Mouse (Mus musculus) mesoderm, embryonic 11.5 days (tissue): ENCODE data around the gene Abca8b.
"Not testable (repeated sequence)": the region's sequence is repeated elsewhere in the genome, so short reads cannot be mapped to it uniquely, and the experiment has no call there.

Source experiments
- DNase-seq: peaks from one replicate; pipeline ENCODE4 v3.0.0-alpha.2; 2012; ENCODE audit warnings: low read depth, low spot score

Abca8b gene

DNA sequence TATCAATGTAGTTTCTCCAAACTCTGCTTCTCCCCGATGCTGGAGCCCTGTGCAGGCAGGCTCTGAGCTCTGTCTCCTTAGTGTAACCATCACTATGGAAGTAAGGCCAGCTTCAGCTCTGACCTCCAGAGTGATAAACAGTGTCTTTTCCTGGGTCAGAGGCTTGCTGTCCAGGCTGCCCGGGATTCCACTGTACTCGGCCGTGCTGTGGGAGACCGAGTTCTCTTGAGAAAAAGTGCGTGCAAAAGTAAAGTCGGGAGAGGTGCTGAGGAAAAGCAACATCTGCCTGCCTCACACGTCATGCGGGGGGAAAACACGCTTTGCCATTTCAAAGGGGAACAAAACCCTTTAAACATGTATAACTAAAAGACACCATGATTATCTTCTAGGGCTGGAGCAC is 79.0 kb downstream of the Abca8b start:
- DNase-seq: no peak

DNA sequence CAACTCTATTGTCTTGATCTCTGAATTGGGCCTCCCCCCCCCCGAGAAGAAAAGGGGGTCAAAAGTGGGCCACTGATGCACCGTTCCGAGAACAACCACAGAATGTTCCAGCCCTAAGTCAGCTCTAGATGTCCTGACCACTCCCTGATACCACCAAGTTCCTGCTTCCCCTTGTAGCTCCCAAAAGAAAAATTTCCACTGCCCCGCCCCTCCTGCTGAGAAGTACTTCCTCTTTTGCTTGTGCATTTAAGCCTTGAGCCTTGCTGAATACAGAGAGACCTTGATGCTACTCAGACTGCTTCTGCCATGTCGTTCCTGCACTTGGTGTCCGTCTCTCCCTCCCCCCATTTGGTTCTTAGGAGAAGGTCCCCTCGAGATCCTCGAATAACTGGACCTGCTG is 82.5 kb downstream of the Abca8b start:
- not testable (repeated sequence) for DNase-seq

DNA sequence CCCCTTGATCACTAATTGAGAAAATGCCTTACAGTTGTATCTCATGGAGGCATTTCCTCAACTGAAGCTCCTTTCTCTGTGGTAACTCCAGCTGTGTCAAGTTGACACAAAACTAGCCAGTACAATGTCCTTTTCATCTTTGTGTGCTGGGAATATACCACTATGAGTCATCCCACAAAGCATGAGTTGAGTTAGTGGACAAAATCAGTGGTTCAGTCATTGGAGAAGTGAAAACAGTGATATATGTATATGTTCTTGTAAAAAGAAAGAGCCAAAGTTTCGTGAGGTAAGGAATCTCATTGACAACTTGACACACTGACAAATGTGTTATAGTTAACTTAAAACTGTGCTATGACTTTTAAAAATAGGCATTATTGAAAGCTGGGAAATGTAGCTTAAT is 83.5 kb downstream of the Abca8b start:
- DNase-seq: not testable (repeated sequence)

DNA sequence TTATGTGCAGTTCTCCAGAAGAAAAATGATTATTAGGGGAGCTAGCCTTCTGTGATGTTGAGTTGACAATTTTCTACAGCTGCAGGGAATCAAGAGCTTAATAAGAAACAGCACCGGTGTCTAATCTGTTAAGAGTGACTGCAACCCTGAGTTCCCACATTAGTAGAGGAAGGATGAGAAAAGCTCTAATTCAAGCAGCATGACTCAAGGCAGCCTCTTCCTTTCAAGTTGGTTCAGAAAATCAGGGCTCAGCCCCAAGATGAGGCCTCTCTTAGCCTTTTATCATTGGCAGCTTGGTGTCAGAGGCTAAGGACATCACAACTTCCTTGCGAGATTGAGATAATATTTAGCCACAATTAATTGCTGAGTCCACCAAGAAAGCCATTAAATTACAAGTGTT is 85.8 kb downstream of the Abca8b start:
- no peak for DNase-seq

DNA sequence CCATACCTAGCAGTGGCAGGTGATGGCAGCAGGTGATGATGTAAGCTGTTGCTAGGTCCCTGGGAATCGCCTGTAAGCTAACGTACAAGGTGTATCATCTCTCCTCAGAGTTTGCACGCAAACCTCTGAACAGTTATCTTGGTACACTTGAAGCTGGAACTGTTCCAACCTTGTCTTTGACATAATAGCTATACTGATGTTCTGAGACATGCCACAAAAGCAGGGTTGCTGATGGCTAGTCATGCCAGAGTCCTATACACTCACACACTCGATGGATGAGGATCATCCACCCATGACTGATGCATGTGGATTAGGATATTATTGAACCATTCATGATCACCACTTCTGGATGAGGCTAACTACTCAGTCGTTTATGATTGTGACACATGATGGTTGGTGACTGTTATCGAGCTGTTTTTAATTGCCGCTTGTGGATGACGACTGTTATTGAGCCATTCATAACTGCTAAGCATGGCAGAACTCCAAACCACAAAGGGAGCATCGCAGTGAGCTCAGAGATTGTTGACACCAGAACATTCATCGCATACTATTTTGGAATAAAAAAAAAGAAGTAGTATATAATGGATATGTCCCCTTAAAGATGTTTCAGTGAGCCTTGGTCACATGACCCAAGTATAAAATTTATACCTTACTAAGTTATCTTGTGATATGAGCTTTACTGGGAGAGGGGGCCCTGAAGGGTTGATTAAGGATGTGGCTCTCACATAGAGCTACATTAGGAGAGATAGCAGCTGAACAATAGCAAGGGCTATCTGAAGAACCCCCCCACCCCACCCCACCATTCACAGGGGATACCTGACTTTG is 87.2 kb downstream of the Abca8b start:
- DNase-seq: no peak

DNA sequence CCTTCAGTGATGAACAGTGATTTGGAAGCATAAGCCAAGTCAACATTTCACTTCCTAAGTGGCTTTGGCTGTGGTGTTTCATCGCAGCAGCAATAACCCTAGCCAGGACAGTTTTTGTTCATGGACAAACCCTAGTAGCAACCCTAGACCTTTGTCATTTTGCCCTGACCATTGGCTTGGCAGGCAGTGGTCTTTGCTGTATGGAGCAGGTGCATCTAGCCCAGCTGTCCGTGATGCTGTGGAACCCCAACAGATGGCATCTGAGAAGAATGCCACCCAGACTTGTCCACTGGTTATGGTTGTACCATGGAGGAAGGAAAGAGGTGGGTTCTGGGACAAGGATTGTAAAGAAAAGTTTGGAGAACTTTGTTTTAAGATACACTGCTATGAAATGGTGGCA is 88.1 kb downstream of the Abca8b start:
- no peak for DNase-seq

DNA sequence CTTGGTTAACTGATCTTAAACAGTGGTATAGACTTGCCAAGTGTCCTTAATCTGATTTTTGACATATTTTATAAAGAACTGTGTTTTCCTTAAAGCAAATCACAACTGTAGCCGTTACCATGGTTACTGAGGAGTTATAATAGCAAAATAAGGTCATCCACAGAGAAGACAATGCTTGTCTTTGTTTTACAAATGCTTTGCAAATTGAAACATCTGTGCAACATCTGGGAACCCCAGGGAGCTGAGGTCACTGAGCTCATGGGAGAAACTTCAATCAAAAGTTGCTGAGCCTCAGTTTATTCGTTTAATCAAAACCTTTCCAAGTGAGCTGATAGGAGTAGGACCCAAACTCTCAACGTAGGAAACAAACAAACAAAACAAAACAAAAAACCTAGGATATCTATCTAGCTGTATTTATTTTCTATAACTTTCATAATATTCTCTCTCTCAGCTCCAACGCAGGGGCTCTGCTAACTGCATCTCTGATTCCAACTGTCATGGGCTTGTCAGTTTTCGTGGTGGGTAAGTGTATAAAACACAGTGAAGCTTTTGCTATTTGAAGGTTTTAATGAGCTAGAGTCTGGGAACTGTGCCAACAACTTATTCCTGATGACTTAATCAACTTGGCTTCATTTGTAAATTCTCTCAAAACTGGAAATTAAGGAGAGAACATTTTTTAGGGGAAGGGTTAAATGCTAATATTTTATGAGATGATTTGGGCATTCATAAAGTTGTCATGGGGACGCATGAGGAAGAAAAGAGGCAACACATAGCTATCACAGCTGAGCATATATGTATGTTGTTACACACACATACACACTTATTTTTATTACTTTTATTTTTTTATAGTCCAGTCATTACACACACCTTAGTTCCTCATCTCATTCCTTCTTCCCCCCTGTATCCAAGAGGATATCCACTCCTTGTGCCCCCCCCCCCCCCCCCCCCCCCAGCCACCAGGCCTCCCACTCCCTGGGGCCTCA is 92.7 kb downstream of the Abca8b start:
- DNase-seq: peak; percentile 82

DNA sequence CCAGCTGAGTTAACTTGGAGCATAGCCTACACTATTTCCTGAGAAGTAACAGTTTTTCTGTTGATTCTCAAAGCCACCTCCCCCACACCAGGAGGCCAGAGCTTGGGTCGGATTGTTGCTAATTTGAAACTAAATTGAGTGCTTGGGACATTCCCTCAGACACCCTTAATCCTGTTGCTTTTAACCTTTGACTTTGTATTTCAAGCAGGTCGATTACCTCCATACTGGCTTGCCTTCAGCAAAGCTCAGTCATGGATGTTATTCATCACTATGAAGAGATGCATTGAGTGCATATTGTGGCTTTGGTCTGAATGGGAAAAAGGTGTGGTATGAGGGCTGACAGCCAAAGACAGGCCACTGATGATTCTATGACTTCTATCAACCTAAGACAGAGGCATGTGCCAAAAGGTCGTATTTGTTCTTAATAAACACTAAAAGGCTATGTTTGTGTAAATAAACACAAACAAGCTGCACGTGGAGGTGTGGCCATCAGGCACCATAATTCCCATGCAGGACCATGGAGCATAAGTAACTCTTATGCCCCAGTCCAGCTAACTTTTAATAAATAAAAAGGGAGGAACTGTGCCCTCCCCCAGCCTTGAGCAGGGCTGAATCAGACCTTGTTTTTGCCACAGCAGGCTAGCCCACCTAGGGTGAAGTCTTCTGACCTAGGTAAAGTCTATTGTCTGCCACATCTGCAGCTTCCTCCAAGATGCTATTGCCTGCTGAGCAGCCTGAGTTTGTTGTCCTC is 95.0 kb downstream of the Abca8b start:
- DNase-seq: no peak

DNA sequence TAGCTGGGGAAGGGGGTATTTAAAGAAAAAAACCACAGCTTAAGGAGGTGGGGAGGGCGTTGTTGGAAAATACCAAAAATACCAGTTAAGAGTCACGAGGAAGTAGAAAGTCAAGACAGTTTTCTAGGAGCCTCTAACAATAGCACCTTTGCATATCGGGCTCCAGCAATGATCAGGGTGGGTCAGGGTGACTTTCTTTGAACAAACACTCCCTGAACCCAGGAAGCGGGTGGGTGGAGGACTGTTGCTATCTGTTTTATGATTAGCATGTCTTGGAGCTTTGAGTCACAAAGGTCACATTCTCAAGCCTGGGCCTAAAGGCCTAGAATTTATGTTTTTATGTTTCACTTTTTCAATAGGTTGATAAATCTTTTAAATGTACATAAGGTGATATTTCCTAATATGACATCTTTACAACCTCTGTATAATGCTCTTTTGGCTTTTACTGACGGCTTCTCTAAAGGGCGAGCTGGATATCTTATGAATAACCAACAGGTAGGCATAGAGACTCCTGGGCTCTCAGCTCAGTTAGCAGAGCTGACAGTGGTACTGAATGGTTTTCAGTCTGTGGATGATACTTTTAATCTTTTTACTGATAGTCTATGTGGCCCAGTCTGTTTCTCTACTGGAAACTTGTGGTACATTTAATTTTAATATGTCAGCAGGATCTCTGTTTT is 96.7 kb downstream of the Abca8b start:
- DNase-seq: no peak

DNA sequence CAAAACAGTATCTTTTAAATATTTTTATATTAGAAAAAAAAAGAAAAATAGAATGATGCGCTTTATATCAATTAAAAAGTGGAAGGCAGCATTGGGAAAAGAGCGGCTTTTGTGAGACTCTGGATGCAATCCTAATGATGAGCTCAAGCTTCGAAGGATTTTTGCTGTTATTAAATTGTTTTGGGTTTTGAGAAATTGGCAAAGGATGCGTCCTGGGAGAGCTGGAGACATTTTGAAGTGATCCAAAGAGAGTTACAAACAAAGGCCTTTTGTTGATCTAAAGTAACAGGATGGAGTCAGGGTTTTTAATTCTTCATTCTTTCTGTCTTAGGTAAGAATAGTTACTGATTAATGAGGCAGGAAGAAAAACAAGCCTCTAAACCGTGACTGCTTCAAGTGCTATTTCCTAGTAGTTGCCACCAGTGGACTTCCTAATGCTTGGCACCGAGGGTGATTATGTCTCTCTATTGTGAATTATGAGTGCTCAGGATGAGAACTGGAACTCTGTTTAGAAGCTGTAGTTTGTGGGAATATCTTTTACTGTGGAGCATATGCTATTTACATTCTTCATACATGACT is 99.6 kb downstream of the Abca8b start:
- DNase-seq: no peak

DNA sequence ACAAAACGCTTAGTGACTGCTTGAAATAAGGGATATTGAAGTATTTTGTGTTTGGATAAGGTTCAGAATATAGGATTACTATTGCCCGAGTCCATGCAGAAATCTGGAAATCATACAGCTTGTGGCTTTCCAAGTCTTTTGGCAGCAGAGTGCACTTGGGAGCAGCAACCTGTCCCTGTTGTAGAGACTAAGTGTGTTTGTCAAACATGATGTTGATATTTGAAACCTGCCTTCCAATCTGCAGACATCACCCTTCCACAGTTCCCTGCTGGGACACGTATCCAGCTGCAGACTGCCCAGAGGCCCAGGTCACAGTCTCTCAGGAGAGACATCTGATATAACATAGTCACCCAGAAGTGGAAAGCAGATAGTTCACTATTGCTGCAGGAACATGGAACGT is 100.1 kb downstream of the Abca8b start:
- DNase-seq: no peak

DNA sequence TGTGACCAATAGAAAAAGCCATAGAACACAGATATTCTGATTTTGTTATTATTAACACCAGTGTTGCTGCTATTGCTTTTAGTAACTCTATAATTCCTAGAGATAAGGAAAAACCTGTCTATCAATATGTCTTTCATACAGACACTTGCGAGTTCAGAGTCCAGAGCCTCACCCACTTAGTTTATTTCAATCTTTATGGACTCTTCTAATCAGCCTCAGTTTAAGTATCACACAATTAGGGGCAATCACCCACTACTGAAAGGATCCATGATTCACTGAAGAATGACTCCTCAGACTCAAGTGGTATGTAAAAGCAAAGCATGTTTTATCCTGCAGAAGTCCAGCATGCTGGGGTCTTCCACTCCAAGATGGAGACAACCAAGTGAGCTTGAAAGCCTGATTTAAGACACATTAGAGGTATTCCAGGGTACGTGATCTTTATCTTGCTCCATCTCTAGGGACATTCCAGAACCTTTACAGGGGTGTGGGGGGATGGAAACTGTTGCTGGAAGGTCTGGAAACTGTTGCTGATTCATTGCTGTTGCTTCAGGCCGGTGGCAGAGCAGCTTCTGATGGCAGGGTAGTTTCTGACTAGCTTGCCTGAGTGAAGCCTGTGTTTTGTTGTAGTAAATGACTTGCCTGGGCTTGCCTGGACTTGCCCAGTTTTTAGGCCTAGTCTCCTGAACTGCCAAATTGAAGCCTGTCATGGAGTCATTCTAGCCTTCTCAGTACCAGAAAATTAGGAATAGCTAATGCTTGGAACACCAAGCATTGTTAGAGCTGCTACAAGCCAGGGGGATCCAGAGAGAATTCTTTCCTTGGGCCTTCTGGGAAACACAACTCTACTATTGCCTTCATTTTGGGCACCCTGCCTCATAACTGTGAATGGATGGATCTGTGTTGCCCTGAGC is 101.5 kb downstream of the Abca8b start:
- DNase-seq: no peak

DNA sequence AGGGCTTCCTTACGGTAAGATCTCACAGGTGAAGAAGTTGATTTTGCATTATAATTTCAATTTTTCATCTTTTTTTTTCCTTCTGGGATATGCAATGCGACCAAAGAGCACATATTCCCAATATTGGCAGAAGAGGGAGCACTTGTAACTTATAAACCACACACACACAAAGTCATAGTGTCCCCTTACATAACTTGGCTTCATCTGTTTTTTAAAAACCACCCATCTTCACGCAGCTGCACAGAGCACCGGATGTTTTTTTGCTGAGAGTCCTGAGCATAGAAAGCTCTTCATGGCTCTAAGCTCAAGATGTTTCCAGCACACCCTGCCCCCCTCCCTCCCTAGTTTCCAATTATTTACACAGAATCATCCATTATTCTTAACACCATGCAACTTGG is 103.7 kb downstream of the Abca8b start:
- no peak for DNase-seq

DNA sequence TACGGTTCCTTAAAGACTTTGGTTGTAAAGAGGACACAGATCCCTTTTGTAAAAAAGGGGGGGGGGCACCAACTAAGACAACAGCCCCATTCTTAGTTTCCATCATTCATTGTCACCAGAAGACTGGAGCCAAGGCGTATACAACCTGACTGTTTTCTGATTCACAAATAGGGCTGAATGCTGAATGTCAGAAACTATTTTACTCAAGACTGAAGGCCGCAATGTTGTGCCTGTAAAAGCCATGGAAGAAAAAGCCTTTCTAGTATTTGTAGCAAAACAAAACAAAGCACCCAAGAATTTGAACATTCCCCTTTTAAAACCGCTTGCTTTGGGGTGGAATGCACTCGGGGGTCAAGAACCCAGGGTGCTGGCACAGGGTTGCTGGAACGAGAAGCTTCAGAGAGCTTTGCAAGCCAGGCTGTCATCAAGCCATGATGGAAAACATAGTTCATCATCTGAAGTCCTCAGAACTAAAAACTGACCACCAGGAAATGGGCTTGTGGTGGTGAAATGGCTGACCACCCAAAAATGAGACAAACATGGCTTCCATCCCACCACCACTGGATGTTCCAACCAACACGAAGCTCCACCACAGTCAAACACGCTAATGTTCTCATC is 104.2 kb downstream of the Abca8b start:
- DNase-seq: no peak

DNA sequence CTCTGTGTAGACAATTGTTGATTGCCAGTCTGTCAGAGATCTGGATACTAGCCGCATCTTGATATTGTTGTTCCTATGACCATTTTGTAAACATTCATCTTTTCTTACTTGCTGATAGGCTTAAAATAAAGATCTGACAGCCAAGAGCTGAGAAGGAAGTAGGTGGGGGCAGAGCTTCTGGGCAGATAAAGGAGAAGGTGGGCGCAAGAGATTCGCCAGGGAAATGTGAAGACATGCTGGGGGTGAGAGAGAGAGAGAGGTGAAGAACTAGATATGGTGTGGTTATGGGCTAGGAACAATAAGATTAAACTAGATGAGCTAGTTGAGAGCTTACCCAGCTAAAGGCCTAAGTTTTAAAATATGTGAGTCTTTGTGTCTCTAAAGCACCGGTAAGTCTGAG is 106.0 kb downstream of the Abca8b start:
- no peak for DNase-seq

DNA sequence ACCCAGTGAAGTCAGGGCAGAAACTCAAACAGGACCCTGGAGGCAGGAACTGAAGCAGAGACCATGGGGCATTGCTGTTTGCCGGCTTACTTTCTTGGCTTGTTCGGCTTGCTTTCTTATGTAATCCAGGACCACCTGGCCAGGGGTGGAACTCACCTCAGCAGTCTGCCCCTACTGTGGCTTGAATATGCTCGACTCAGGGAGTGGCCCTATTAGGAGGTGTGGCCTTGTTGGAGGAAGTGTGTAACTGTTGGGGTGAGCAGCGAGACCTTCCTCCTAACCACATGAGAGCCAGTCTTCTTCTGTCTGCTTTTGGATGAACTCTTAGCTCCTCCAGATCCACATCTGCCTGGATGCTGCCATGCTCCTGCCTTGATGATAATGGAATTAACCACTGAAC is 108.9 kb downstream of the Abca8b start:
- DNase-seq: no peak

DNA sequence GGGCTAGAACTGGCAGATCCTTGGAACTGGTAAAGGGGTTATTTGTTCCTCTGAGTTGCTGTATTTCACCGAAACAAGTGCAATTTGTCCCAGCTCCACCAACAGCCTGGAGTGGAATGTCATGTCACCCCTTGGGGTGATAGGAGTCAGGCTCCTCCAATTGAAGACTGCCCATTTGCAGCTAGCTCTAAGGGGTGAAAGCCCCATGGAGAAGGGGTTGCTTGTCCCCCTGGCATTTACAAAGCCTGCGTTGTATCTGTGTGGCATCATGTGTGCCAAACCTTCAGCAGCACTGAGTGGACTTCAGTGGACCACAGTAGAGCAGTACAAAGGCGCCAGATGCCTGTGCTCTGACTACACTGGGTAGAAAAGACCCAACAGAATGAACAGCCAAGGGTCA is 110.1 kb downstream of the Abca8b start:
- DNase-seq: no peak

DNA sequence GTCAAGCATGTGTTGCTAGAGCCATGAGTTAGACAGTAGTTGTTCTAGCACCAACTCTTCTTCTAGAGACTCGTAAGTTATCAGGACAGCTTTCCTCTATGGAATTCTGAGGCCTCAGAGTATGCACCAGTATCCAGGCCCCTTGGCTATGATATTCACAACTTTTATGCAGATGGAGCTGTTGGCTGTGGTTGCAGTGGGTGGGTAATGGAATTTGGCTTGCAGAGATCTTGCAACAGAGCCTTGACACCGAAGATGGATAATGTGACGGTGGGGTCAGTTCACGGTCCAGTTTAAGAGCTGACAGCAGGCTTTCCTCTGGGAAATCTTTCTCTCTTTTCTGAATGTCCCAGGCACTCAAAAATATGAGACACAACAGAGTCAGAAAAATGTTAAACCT is 110.8 kb downstream of the Abca8b start:
- no peak for DNase-seq

DNA sequence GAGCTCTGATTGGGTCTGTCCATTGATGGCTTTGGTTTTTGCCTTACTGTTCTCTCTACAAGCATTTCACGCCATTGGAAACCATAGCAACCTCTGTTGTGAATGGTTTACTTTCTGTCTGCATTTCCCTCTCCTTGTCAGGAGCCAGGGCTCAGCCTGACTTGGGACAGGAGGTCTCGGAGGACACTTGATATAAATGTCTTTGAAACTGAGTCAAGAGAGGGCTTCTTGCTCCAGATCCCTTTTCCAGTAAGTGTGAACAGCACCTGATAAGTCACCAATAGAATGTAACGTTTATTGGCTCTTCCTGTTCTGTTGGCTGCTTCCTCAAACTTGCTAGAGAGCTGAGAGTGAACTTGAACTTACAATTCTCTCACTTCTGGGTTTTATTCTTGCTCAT is 111.5 kb downstream of the Abca8b start:
- DNase-seq: no peak
